Mouse (Mus musculus) kidney, embryonic 14.5 days (tissue): ENCODE data around the gene Ate1. TPM values are rescaled to one million over a fixed set of nuclear protein-coding genes. Genes with fewer than 3 reads are reported as not detected.

Experiments used
- polyA plus RNA-seq: library from polyadenylated mRNA; unstranded; fragments of >200 nt; fragmentation: Nextera tagmentation; extraction: Ambion mirVana; gene quantifications from 2 replicates; pipeline ENCODE4 v1.2.1, GENCODE M21; 2014

Gene Ate1
- polyA plus RNA-seq, 1 experiment from 2014 or later: 74.1 TPM

Other genes with a start within 250 kb of the Ate1 start
- 228 and 242 TPM in 2 replicates for gene Nsmce4a, start 52.7 kb upstream of the Ate1 start, polyA plus RNA-seq
- 24.4 and 41.5 TPM in 2 replicates for gene Tacc2, start 57.1 kb upstream of the Ate1 start, polyA plus RNA-seq